Mouse (Mus musculus): ENCODE results near the gene Mtmr12. TPM values are rescaled to one million over a fixed set of nuclear protein-coding genes. Genes with fewer than 3 reads are reported as not detected.
"Not testable (repeated sequence)": the region's sequence is repeated elsewhere in the genome, so short reads cannot be mapped to it uniquely, and the experiment has no call there.

The Mtmr12 gene
- polyA plus RNA-seq, 1 experiment from 2014 or later, result 8.0 TPM

GRCm38 (mm10) chr15:12202456-12202855, 2.4 kb upstream of the Mtmr12 start:
- no peaks in the 10 kb centered on the region for H3K27me3 ChIP-seq
- H3K9me3 ChIP-seq, result no peaks in the 10 kb centered on the region
- 90% methylated on average over 3 of the region's 3 CpGs for WGBS
- no peak overlapping the region for H3K9ac ChIP-seq
- no peak for ATAC-seq (ENCODE audit: low read depth)
- H3K4me3 ChIP-seq, result no peak overlapping the region
- H3K4me1 ChIP-seq (replicated peaks), result peaks cover 29% of the 10 kb centered on the region
- H3K4me2 ChIP-seq, result no peak overlapping the region
- H3K27ac ChIP-seq (replicated peaks), result no peak overlapping the region
- H3K36me3 ChIP-seq, result no peaks in the 10 kb centered on the region

GRCm38 (mm10) chr15:12203008-12203407, 1.8 kb upstream of the Mtmr12 start:
- not testable (repeated sequence) for H3K36me3 ChIP-seq; H3K27me3 ChIP-seq; H3K4me2 ChIP-seq; H3K9ac ChIP-seq; H3K4me3 ChIP-seq; H3K27ac ChIP-seq (replicated peaks); ATAC-seq (ENCODE audit: low read depth); H3K9me3 ChIP-seq
- 90% methylated on average over 5 of the region's 5 CpGs for WGBS
- H3K4me1 ChIP-seq (replicated peaks), result peaks cover 35% of the 10 kb centered on the region

GRCm38 (mm10) chr15:12203512-12204318, 1.1 kb upstream of the Mtmr12 start:
- ATAC-seq (ENCODE audit: low read depth), result no peak
- H3K4me2 ChIP-seq, result peak overlapping the region; percentile 61
- H3K27ac ChIP-seq (replicated peaks), result peak overlapping the region; percentile 80
- peak overlapping the region; percentile 58; the same call in 1 of the 2 replicates for H3K9ac ChIP-seq
- peak overlapping the region; percentile 92 for H3K4me3 ChIP-seq
- 45% methylated on average over 10 of the region's 10 CpGs for WGBS
- H3K27me3 ChIP-seq, result no peaks in the 10 kb centered on the region
- peaks cover 37% of the 10 kb centered on the region for H3K4me1 ChIP-seq (replicated peaks)
- no peaks in the 10 kb centered on the region for H3K9me3 ChIP-seq
- H3K36me3 ChIP-seq, result no peaks in the 10 kb centered on the region

DNA sequence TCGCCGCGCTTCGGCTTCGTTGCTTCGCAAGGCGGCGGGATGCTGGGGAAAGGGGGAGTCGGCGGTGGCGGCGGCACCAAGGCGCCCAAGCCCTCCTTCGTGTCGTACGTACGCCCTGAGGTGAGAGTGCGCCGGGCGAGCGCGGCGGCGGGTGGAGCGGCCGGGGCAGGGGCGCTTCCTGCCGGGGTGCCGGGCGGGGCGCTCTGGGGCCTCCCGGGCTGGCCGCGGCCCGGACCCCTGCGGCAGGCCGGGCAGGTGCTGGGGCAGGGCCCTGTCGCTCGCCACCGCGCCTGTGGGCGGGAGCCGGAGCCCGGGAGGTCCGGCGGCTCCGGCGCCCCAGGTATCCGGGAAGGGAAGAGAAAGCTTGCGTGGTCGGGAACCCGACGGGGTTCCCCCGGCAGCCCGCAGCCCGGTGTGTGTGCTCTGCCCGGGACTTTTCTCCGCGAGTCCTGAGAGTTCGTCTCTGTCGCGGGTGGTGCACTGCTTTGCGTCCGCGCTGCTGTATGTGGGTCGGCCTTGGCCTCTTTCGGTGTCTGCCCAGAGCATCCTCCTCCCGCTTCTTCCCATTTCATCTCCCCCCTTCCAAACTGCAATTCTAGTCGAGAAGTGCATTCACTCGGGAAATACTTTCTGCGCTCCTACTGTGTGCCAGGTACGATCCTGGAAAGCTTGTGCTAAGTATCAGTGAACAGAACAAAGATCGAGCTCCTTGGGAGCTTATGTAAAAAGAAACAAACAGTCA, 503 bp downstream of the Mtmr12 start:
- H3K4me3 ChIP-seq, result peak overlapping the region; percentile 92

GRCm38 (mm10) chr15:12205902-12206645, 1.2 kb downstream of the Mtmr12 start:
- Histone ChIP-seq H3K9me3 (no peaks in the 10 kb centered on the region), H3K36me3 (no peaks in the 10 kb centered on the region), H3K4me3 (peak overlapping the region; percentile 92), H3K9ac (peak overlapping the region; percentile 94), H3K4me1 (replicated peaks) (peaks cover 37% of the 10 kb centered on the region), H3K27ac (replicated peaks) (no peak overlapping the region), H3K4me2 (peak overlapping the region; percentile 61), H3K27me3 (no peaks in the 10 kb centered on the region)
- no peak for ATAC-seq (ENCODE audit: low read depth)
- WGBS, result 43% methylated on average over 14 of the region's 14 CpGs

More for the DNA sequence above, 503 bp downstream of the Mtmr12 start:
- WGBS, result 2% methylated on average over 65 of the region's 73 CpGs
- Histone ChIP-seq H3K9me3 (no peaks in the 10 kb centered on the region), H3K27ac (replicated peaks) (peak overlapping the region; percentile 94), H3K27me3 (no peaks in the 10 kb centered on the region), H3K9ac (peak overlapping the region; percentile 94), H3K36me3 (no peaks in the 10 kb centered on the region), H3K4me2 (peak overlapping the region; percentile 61), H3K4me1 (replicated peaks) (peaks cover 37% of the 10 kb centered on the region)
- peak; percentile 85 for ATAC-seq (ENCODE audit: low read depth)

DNA sequence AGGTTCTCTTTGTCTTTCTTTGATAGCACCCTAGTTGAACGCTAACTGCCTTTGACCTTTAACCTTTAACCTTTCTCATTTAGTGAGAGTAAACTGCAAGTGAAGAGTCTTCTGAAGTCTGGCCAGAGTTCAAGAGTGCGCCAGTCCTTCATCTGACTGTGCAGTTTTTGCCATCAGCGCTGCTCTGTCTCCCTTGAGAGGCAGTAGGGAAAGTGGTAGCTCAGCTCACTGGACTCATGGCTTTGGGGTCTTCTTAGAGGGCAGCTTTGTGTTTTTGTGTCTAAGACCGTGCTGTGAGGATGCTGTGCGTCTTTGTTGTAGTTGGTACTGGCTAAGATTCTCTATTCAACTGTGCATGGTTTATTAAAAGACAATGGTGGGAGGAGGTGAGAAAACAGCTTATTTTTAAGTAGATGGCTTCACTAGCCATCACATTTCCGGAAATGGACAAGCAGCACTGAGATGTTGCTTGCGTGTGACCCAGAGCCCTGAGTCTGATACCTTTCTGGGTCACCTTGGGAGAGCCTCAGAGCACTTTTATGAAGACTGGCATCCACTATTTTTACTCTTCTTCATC, 1.9 kb downstream of the Mtmr12 start:
- ATAC-seq (ENCODE audit: low read depth), result no peak
- peaks cover 42% of the 10 kb centered on the region for H3K4me1 ChIP-seq (replicated peaks)
- WGBS, result 47% methylated on average over 7 of the region's 7 CpGs
- no peaks in the 10 kb centered on the region for H3K9me3 ChIP-seq
- no peaks in the 10 kb centered on the region for H3K27me3 ChIP-seq
- no peak overlapping the region for H3K9ac ChIP-seq
- peak overlapping the region; percentile 61 for H3K4me2 ChIP-seq
- H3K36me3 ChIP-seq, result no peaks in the 10 kb centered on the region
- H3K27ac ChIP-seq (replicated peaks), result no peak overlapping the region
- no peak overlapping the region; the same call in 1 of the 2 replicates for H3K4me3 ChIP-seq

GRCm38 (mm10) chr15:12207556-12208090, 2.8 kb downstream of the Mtmr12 start:
- Histone ChIP-seq H3K9ac (no peak overlapping the region), H3K4me2 (no peak overlapping the region), H3K27ac (replicated peaks) (no peak overlapping the region), H3K4me1 (replicated peaks) (peaks cover 43% of the 10 kb centered on the region), H3K36me3 (no peaks in the 10 kb centered on the region), H3K9me3 (no peaks in the 10 kb centered on the region), H3K27me3 (no peaks in the 10 kb centered on the region), H3K4me3 (no peak overlapping the region)
- ATAC-seq (ENCODE audit: low read depth), result no peak
- WGBS, result 83% methylated on average over 6 of the region's 6 CpGs

GRCm38 (mm10) chr15:12211577-12211976, 6.7 kb downstream of the Mtmr12 start:
- 72% methylated on average over 8 of the region's 8 CpGs for WGBS
- Histone ChIP-seq H3K9ac (no peak overlapping the region), H3K36me3 (no peaks in the 10 kb centered on the region), H3K4me1 (replicated peaks) (peaks cover 40% of the 10 kb centered on the region), H3K4me2 (no peak overlapping the region), H3K4me3 (no peak overlapping the region), H3K27me3 (no peaks in the 10 kb centered on the region), H3K27ac (replicated peaks) (no peak overlapping the region), H3K9me3 (no peaks in the 10 kb centered on the region)
- ATAC-seq (ENCODE audit: low read depth), result no peak

DNA sequence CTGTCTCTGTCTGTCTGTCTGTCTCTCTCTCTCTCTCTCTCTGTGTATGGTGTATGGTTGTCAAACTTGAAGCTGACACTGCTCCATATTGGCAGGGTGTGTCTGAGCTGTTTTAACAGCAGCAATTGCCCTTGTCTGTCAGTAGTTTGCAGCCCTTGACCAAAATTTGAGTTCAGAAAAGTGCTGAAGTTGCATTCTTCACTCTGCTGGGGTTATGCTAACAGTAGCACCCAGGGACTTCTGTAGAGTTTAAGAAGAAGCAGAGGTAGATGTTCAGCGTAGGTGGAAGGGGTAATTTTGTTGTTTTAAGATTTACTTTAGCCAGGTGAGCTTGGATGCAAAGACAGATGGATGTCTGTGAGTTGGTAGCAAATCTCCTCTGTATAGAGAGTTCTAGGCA, 7.4 kb downstream of the Mtmr12 start:
- H3K27me3 ChIP-seq, result no peaks in the 10 kb centered on the region
- no peaks in the 10 kb centered on the region for H3K9me3 ChIP-seq
- no peak overlapping the region for H3K4me3 ChIP-seq
- H3K4me2 ChIP-seq, result no peak overlapping the region
- no peak overlapping the region for H3K9ac ChIP-seq
- H3K27ac ChIP-seq (replicated peaks), result no peak overlapping the region
- 90% methylated on average over 1 of the region's 1 CpGs for WGBS
- H3K36me3 ChIP-seq, result no peaks in the 10 kb centered on the region
- peaks cover 34% of the 10 kb centered on the region for H3K4me1 ChIP-seq (replicated peaks)
- no peak for ATAC-seq (ENCODE audit: low read depth)

DNA sequence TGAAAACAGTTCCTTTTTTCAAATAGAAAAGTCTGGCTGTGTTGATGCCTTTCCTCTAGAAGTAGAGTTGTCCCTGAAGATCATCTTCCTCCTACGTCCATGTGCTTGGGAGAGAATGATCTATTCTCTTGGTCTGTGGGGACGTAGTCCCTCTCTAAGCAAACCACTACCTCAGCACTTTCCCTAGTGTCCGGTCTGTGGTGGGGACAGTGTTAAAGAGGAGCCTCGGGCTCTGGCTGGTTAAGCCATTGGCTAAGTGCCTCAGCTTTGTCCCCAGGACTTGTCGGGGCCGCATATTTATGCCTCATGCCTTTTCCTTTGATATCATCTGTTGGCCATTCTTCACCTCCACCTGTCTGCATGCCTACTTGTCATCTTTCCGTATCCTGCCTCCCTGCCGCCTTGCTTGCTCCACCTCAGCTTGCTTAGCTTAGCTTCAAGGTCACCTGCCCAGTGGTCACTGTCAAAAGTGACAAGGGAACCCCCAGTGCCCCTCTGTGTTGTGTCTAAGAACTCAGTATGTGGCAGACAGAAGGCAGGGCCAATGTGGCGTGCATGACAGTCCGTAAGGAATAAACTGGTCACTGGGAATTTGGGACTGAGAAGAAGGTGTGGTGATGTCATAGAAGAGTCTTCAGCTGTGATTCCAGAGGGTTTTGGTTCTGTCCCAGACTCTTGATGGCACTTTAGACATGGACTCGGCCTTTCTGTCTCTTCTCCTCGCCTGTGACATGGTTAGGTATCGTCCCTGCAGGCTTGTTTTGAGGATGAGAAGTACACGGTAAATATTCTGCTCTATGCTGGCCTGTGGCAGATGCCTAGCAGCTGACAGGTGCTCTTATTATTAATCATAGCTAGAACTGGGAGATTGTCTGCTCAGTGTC, 9.9 kb downstream of the Mtmr12 start:
- H3K4me2 ChIP-seq, result no peak overlapping the region
- H3K27ac ChIP-seq (replicated peaks), result no peak overlapping the region
- H3K9me3 ChIP-seq, result no peaks in the 10 kb centered on the region
- H3K4me1 ChIP-seq (replicated peaks), result peaks cover 31% of the 10 kb centered on the region
- WGBS, result 85% methylated on average over 14 of the region's 14 CpGs
- H3K27me3 ChIP-seq, result no peaks in the 10 kb centered on the region
- H3K4me3 ChIP-seq, result no peak overlapping the region
- ATAC-seq (ENCODE audit: low read depth), result no peak
- H3K36me3 ChIP-seq, result no peaks in the 10 kb centered on the region
- no peak overlapping the region for H3K9ac ChIP-seq

- no peaks in the 10 kb centered on the region for H3K9me3 ChIP-seq
- 90% methylated on average over 5 of the region's 5 CpGs for WGBS
- H3K4me2 ChIP-seq, result no peak overlapping the region
- ATAC-seq (ENCODE audit: low read depth), result no peak
- no peaks in the 10 kb centered on the region for H3K36me3 ChIP-seq
- H3K9ac ChIP-seq, result no peak overlapping the region
- no peak overlapping the region for H3K27ac ChIP-seq (replicated peaks)
- peaks cover 31% of the 10 kb centered on the region for H3K4me1 ChIP-seq (replicated peaks)
- H3K4me3 ChIP-seq, result no peak overlapping the region
- H3K27me3 ChIP-seq, result no peaks in the 10 kb centered on the region
These were observed 10.5 kb downstream of the Mtmr12 start for GRCm38 (mm10) chr15:12215415-12215718.
